Mouse (Mus musculus): ENCODE data around the gene Ramp1. TPM values are rescaled to one million over a fixed set of nuclear protein-coding genes. Genes with fewer than 3 reads are reported as not detected.
A peak's percentile ranks its signal among the peaks of the same experiment; 100 is the strongest.

The Ramp1 gene
- polyA plus RNA-seq, 1 experiment: 3.1 TPM

DNA sequence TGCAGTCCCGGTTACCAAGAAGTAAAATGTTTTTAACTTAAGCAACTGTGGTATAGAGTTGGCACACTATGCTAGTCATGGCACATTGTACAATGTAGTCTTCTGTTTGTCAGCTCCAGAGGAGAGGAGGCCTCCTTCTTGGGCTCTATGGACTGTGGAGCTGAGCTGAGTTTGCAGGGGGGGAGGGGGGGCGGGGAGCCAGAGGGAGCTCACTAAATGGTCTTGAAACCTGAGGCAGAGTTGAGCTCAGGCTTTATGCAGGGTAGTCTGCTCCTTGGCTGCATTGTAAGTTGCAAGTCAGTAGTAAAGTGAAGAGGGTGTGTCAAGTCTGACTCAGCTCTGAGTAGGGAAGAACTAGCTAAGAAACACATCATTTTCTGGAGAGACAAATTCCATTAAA lies 92.6 kb downstream of the Ramp1 start:
- Histone ChIP-seq H3K27me3 (ENCODE audit: control insufficient read depth, insufficient read depth, insufficient read length) (no peaks in the 10 kb centered on the region), H3ac (ENCODE audit: control insufficient read depth, insufficient read length) (no peak overlapping the region), H3K79me2 (ENCODE audit: control insufficient read depth, insufficient read depth) (peaks cover 54% of the 10 kb centered on the region), H3K4me2 (ENCODE audit: low read depth) (peak overlapping the region; percentile 35), H3K4me3 (no peak overlapping the region), H3K36me3 (ENCODE audit: control insufficient read depth, insufficient read depth) (peaks cover 31% of the 10 kb centered on the region)
- TF ChIP-seq USF1 (IDR thresholded peaks at IDR 0.05; ENCODE audit: low read depth): no peak
- TF ChIP-seq MAX (IDR thresholded peaks at IDR 0.05; ENCODE audit: low read depth): no peak
- TF ChIP-seq TCF3 (IDR thresholded peaks at IDR 0.05; ENCODE audit: insufficient read length, low read depth): no peak
- no peak for TF ChIP-seq CEBPB (IDR thresholded peaks at IDR 0.05; ENCODE audit: insufficient read depth, poor library complexity, severe bottlenecking)
- TF ChIP-seq POLR2A (IDR thresholded peaks at IDR 0.05; ENCODE audit: insufficient read length, low read depth): no peak
- TF ChIP-seq REST (IDR thresholded peaks at IDR 0.05; ENCODE audit: insufficient read depth, insufficient read length): no peak
- TF ChIP-seq SRF (IDR thresholded peaks at IDR 0.05; ENCODE audit: control insufficient read depth, insufficient read length, low read depth): no peak
- TF ChIP-seq MYOG (IDR thresholded peaks at IDR 0.05; ENCODE audit: control insufficient read depth in 1 of 3, insufficient read depth in 1 of 3, insufficient read length in 2 of 3, low read depth in 2 of 3): no peak
- no peak for TF ChIP-seq E2F4 (IDR thresholded peaks at IDR 0.05; ENCODE audit: insufficient read depth)
- no peak for TF ChIP-seq TCF12 (IDR thresholded peaks at IDR 0.05; ENCODE audit: insufficient read depth, poor library complexity, severe bottlenecking)
- no peak for TF ChIP-seq POLR2AphosphoS2 (IDR thresholded peaks at IDR 0.05; ENCODE audit: insufficient read length, low read depth)
- no peak for TF ChIP-seq MYOD1 (IDR thresholded peaks at IDR 0.05; ENCODE audit: control insufficient read depth in 1 of 3, insufficient read length in 2 of 3, low read depth in 2 of 3)

Other genes with a start within 250 kb of the Ramp1 start
- not detected for gene Prlh, start 226.7 kb upstream of the Ramp1 start, polyA plus RNA-seq (2012; fragmentation: generic; extraction: Trizol)
- not detected for gene Rab17, start 210.2 kb upstream of the Ramp1 start, polyA plus RNA-seq (2012; fragmentation: generic; extraction: Trizol)
- 83.3 TPM for gene Lrrfip1, start 181.1 kb upstream of the Ramp1 start, polyA plus RNA-seq (2012; fragmentation: generic; extraction: Trizol)
- gene Rbm44, start 34.7 kb upstream of the Ramp1 start, polyA plus RNA-seq (2012; fragmentation: generic; extraction: Trizol): not detected
- 70.3 TPM for gene Ube2f, start 70.5 kb downstream of the Ramp1 start, polyA plus RNA-seq (2012; fragmentation: generic; extraction: Trizol)
- gene Scly, start 118.5 kb downstream of the Ramp1 start, polyA plus RNA-seq (2012; fragmentation: generic; extraction: Trizol): 21.9 TPM
- 0.12 TPM for gene Espnl, start 142.3 kb downstream of the Ramp1 start, polyA plus RNA-seq (2012; fragmentation: generic; extraction: Trizol)
- 106 TPM for gene Klhl30, start 171.2 kb downstream of the Ramp1 start, polyA plus RNA-seq (2012; fragmentation: generic; extraction: Trizol)
- gene Erfe, start 186.6 kb downstream of the Ramp1 start, polyA plus RNA-seq (2012; fragmentation: generic; extraction: Trizol): 13.1 TPM
- 80.3 TPM for gene Ilkap, start 219.0 kb downstream of the Ramp1 start, polyA plus RNA-seq (2012; fragmentation: generic; extraction: Trizol)
- gene Hes6, start 234.2 kb downstream of the Ramp1 start, polyA plus RNA-seq (2012; fragmentation: generic; extraction: Trizol): 250 TPM